Mouse (Mus musculus) heart, embryonic 16.5 days (tissue): ENCODE results near the gene Rbm48. TPM values are rescaled to one million over a fixed set of nuclear protein-coding genes. Genes with fewer than 3 reads are reported as not detected.

Experiments used
- ATAC-seq: fragments of 200-750 bp; cut with Nextera tagmentation; replicated peaks from 2 replicates; pipeline ENCODE4 v1.8.0; 2017; ENCODE audit warnings: moderate number of reproducible peaks; ENCODE audit not compliant: insufficient read depth, low FRiP score; ENCODE audit errors: extremely low read depth
- H3K27ac ChIP-seq: fragments of 300-500 bp; sonication (generic); 2 replicates; pipeline ENCODE4 v1.5.1; 2014; ENCODE audit warnings: mild to moderate bottlenecking, low read length, control low read depth, moderate library complexity
- H3K27me3 ChIP-seq: fragments of 300-500 bp; sonication (generic); 2 replicates; pipeline ENCODE4 v1.6.1; 2014; ENCODE audit warnings: low read length, mixed read lengths; ENCODE audit not compliant: control insufficient read depth, insufficient read depth
- H3K36me3 ChIP-seq: fragments of 300-500 bp; sonication (generic); 2 replicates; pipeline ENCODE4 v1.6.1; 2014; ENCODE audit not compliant: control insufficient read depth, insufficient read depth
- H3K4me1 ChIP-seq: fragments of 300-500 bp; sonication (generic); 2 replicates; pipeline ENCODE4 v1.6.1; 2014; ENCODE audit warnings: low read length, mixed read lengths; ENCODE audit not compliant: control insufficient read depth, insufficient read depth
- H3K4me2 ChIP-seq: fragments of 300-500 bp; sonication (generic); 2 replicates; pipeline ENCODE4 v1.6.1; 2014; ENCODE audit warnings: low read depth, mild to moderate bottlenecking, control low read depth, low read length
- H3K4me3 ChIP-seq: fragments of 300-500 bp; sonication (generic); 2 replicates; pipeline ENCODE4 v1.5.1; 2014; ENCODE audit warnings: mild to moderate bottlenecking, control low read depth, low read length
- H3K9ac ChIP-seq: fragments of 300-500 bp; sonication (generic); 2 replicates; pipeline ENCODE4 v1.6.1; 2014; ENCODE audit warnings: low read length, control low read depth
- H3K9me3 ChIP-seq: fragments of 300-500 bp; sonication (generic); replicated peaks from 2 replicates; pipeline ENCODE4 v1.6.1; 2016; ENCODE audit warnings: low read length; ENCODE audit not compliant: control insufficient read depth
- WGBS: fragments of 180-500 bp; shearing (Covaris S2); extraction: QIAGEN DNeasy Blood & Tissue Kit; methylation state at CpG from one replicate; pipeline ENCODE4 v1.1.7; 2014; 5-methylcytosine and 5-hydroxymethylcytosine counted together
- polyA plus RNA-seq: library from polyadenylated mRNA; unstranded; fragments of >200 nt; fragmentation: Nextera tagmentation; extraction: Ambion mirVana; gene quantifications from 2 replicates; pipeline ENCODE4 v1.2.1, GENCODE M21; 2015

The Rbm48 gene
- polyA plus RNA-seq, 1 experiment from 2014 or later: 10.9 TPM

DNA sequence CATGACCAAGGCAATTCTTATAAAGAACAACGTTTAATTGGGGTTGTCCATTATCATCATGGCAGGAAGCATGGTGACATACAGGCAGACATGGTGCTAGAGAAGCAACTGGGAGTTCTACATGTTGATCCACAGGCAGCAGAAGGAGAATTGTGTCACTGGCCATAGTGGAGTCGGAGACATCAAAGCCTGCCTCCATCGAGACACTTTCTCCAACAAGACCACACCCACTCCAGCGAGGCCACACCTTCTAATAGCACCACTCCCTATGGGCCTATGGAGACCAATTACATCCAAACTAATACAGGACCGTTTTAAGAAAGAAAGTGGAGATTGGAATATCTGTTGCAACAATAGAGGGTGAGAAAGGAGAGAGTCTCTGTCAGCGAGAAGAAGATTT lies 54.5 kb downstream of the Rbm48 start:
- H3K9ac ChIP-seq: no peak overlapping the region
- H3K9me3 ChIP-seq: no peaks in the 10 kb centered on the region
- H3K4me1 ChIP-seq: peaks cover 14% of the 10 kb centered on the region
- H3K36me3 ChIP-seq: 0 out of 2 replicates have a peak, but pooled peaks cover under 1% of the 10 kb centered on the region
- no peak overlapping the region for H3K27ac ChIP-seq
- H3K4me3 ChIP-seq: no peak overlapping the region
- WGBS: 71% methylated on average over 6 of the region's 6 CpGs
- no peaks in the 10 kb centered on the region for H3K27me3 ChIP-seq
- H3K4me2 ChIP-seq: no peak overlapping the region
- no peak for ATAC-seq

DNA sequence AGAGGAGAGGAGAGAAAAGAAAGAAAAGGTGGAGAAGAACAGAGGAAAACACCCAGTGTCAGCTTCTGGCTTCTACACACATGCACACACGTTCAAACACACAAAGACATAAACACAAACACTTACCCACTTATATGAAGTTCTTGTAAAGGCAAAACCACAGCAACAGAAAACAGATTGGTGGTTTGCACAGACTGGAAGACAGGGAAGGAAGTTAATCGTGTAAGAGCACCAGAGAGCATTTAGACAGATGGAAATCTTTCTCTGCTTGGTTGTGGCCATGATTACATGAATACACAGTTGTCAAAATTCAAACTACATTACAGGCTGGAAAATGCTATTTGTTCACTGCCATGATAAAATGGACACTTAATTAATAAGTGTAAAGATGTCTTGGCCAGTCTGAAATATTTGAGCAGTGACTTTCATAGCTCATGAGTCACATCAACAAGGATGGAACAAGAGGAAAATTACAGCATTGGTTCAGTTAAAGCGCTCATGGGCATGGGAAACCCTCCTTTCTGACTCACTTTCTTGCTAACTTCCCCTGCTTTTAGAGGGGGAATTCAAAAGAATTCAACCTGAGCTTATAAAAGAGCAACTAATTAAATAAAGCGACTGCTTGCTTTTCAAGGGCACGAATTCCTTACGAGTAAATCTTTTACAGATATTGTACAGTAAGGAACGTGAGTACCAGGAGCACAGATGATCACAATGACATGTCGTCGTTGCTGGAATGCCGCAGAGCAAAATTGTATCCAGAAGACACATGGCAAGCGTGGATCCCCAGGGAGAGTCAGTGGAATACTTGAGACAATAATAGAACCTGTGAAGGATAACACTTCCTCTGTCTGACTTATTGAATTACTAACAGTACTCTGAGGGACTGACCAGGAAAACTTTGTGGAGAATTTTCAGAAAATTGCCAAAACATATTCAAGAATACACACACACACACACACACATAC lies 57.6 kb downstream of the Rbm48 start:
- no peak for ATAC-seq
- Histone ChIP-seq H3K4me3 (no peak overlapping the region), H3K4me1 (no peaks in the 10 kb centered on the region), H3K27ac (no peak overlapping the region), H3K9ac (no peak overlapping the region), H3K4me2 (no peak overlapping the region), H3K27me3 (no peaks in the 10 kb centered on the region), H3K36me3 (no peaks in the 10 kb centered on the region), H3K9me3 (no peaks in the 10 kb centered on the region)
- 48% methylated on average over 11 of the region's 11 CpGs for WGBS

DNA sequence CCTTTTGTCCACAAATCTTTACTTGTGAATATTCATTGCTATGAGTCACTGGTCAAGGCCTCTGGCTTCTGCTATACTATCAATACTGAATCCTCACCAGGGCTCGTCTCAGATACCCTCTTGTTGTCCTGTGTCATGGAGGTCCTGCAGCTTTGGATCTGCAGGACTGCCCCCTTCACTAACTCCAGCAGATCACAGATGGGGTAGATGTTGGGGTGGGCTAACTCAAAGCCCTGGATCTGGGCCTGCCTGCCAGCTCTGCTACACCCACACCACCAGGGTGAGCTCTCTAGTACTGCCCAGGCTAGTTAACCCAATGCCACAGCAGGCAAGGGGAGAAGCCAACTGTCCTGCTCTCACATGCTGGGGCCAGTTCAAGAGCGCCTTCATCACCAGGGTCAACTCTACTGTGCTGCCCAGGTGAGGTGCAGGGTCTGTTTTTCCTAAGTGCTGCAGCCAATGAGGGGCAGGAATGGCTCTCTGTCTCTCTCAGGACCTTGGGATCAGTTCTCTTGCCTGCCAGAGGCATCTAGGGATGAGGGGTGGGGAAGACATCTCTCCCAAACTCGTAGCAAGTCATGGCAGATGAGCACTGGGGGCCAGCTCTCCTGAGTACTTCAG lies 59.7 kb downstream of the Rbm48 start:
- Histone ChIP-seq H3K4me1 (no peaks in the 10 kb centered on the region), H3K4me3 (no peak overlapping the region), H3K27ac (no peak overlapping the region), H3K4me2 (no peak overlapping the region), H3K9ac (no peak overlapping the region), H3K9me3 (no peaks in the 10 kb centered on the region), H3K36me3 (no peaks in the 10 kb centered on the region), H3K27me3 (no peaks in the 10 kb centered on the region)
- ATAC-seq: no peak
- WGBS: 60% methylated on average over 3 of the region's 3 CpGs

Other genes with a start within 250 kb of the Rbm48 start
- gene Fam133b, start 52.8 kb downstream of the Rbm48 start, polyA plus RNA-seq: 15.2 TPM in 2 replicates
- gene 1700109H08Rik, start 25.0 kb downstream of the Rbm48 start, polyA plus RNA-seq: 2.1 and 2.3 TPM in 2 replicates
- 11.1 and 11.4 TPM in 2 replicates for gene Pex1, start 519 bp downstream of the Rbm48 start, polyA plus RNA-seq
- not detected in 2 replicates for gene Tmbim7, start 54.6 kb upstream of the Rbm48 start, polyA plus RNA-seq
- 56.9 and 58.3 TPM in 2 replicates for gene Gatad1, start 60.6 kb upstream of the Rbm48 start, polyA plus RNA-seq
- gene Ankib1, start 206.3 kb upstream of the Rbm48 start, polyA plus RNA-seq: 4.6 and 5.9 TPM in 2 replicates
- 35.1 and 39.2 TPM in 2 replicates for gene Krit1, start 206.6 kb upstream of the Rbm48 start, polyA plus RNA-seq
- 0.16 and 0.28 TPM in 2 replicates for gene Lrrd1, start 248.6 kb upstream of the Rbm48 start, polyA plus RNA-seq